Mouse (Mus musculus) thymus, adult 2 months (tissue): ENCODE data around the gene Cradd.

ENCODE experiments used
- CTCF ChIP-seq: fragments of 200-500 bp; IDR thresholded peaks from 2 replicates; pipeline ENCODE4 v1.5.1; 2012; ENCODE audit warnings: mild to moderate bottlenecking, control low read depth, low read length, moderate library complexity, borderline replicate concordance; ENCODE audit not compliant: control insufficient read depth, poor library complexity, insufficient read depth; ENCODE audit errors: extremely low read depth
- POLR2A ChIP-seq: fragments of 200-500 bp; IDR thresholded peaks from 2 replicates; pipeline ENCODE4 v1.6.1; 2012; ENCODE audit warnings: mild to moderate bottlenecking, low read length, control low read depth, moderate library complexity; ENCODE audit not compliant: control insufficient read depth, poor library complexity, insufficient read depth; ENCODE audit errors: extremely low read depth

DNA sequence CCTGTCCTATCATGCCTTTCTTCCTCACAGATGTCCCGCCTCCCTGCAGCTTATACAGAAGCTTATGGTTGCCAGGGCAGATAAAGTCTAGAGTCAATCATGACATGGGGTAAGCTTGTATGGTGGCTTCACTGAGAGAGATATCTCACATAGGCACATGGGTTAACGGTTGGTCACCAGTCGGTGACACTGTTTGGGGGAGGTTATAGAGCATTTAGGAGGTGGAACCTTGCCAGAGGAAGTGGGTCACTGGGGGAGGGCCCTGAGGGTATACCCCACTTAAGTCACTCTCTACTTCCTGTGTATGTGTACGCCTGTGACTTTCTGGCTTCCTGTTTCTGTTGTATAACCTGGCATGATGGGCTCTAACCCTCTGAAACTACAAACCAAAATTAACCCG, 128.2 kb downstream of the Cradd start:
- no peak for TF ChIP-seq CTCF
- no peak for TF ChIP-seq POLR2A
